Mouse (Mus musculus): ENCODE results near the gene Bhlhe41.

The Bhlhe41 gene

GRCm38 (mm10) chr6:145832927-145833326 lies 32.4 kb downstream of the Bhlhe41 start:
- DNase-seq: no peak

- no peak for DNase-seq
Measured at GRCm38 (mm10) chr6:145830617-145831016, 34.7 kb downstream of the Bhlhe41 start.

GRCm38 (mm10) chr6:145830117-145830516 lies 35.2 kb downstream of the Bhlhe41 start:
- peak; percentile 80 for DNase-seq

GRCm38 (mm10) chr6:145829062-145829835 lies 36.1 kb downstream of the Bhlhe41 start:
- no peak for DNase-seq

GRCm38 (mm10) chr6:145826305-145826704 lies 39.1 kb downstream of the Bhlhe41 start:
- no peak for DNase-seq

GRCm38 (mm10) chr6:145823588-145824234 lies 41.6 kb downstream of the Bhlhe41 start:
- DNase-seq: peak; percentile 50

- DNase-seq: no peak
Measured at GRCm38 (mm10) chr6:145823103-145823502, 42.3 kb downstream of the Bhlhe41 start.

GRCm38 (mm10) chr6:145822218-145822617 lies 43.1 kb downstream of the Bhlhe41 start:
- DNase-seq: no peak

GRCm38 (mm10) chr6:145819151-145819550 lies 46.2 kb downstream of the Bhlhe41 start:
- DNase-seq: no peak

- DNase-seq: no peak
Measured at GRCm38 (mm10) chr6:145815200-145815599, 50.2 kb downstream of the Bhlhe41 start.

GRCm38 (mm10) chr6:145811174-145811573 lies 54.2 kb downstream of the Bhlhe41 start:
- DNase-seq: no peak

- DNase-seq: no peak
Measured at GRCm38 (mm10) chr6:145810015-145810414, 55.3 kb downstream of the Bhlhe41 start.

GRCm38 (mm10) chr6:145809566-145809965 lies 55.8 kb downstream of the Bhlhe41 start:
- no peak for DNase-seq
